In the genomic region with DNA sequence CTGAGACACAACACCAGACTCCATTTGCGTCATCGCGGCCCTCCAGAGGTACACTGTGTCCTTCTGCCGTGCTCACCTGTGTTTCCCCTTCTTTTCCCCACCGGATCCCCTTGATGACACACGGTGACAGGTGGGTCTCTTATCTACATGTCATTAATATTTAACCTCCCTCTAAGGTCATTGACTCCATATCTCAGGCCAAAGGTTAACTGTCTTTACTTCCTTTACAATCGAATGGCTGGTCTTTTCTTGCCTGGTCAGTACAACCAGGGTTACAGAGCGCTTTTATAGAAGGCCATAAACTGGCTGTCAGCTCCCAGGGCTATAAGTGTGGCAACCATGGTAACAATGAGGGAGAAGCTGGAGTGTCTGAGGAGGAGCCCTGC, we compare ENCODE assay signal across 26 mouse cellular contexts. TPM values are rescaled to one million over a fixed set of nuclear protein-coding genes. Genes with fewer than 3 reads are reported as not detected.
DNase-seq lines count a peak whose midpoint lies in the region; ATAC-seq and TF ChIP-seq lines count a peak whose summit lies in the region.
"Had no signal": no experiment of that assay in that cellular context is flagged by ENCODE, and none has a peak within 500 bp of the region (broad histone marks: within the 10 kb centered on the region; RNA-seq: fewer than 3 reads in every experiment).

No protein-coding gene starts in this region.

- no peaks in the 10 kb centered on the region for H3K27me3 ChIP-seq in intestine, embryonic 16.5 days (replicated peaks; ENCODE audit: control insufficient read depth, insufficient read depth, low read length)
- H3K27me3 ChIP-seq in liver, embryonic 12.5 days (replicated peaks), result 0 out of 2 replicates have a peak, but pooled peaks cover under 1% of the 10 kb centered on the region
- no peaks in the 10 kb centered on the region for H3K27me3 ChIP-seq in liver, postnatal 0 days (ENCODE audit: insufficient read depth, low read length)
- no peaks in the 10 kb centered on the region for H3K27me3 ChIP-seq in midbrain, embryonic 10.5 days (ENCODE audit: low read depth, poor library complexity, severe bottlenecking)
- H3K27me3 ChIP-seq: limb, embryonic 13.5 days; midbrain, embryonic 12.5 days had no signal

- H3K4me2 ChIP-seq in intestine, embryonic 16.5 days (ENCODE audit: low read depth, low read length), result peak overlapping the region; percentile 25; the same call in 1 of the 2 replicates
- no peak overlapping the region for H3K4me2 ChIP-seq in liver, embryonic 12.5 days
- 0 out of 2 replicates have a peak overlapping the region, but pooled peaks have one; percentile 15 for H3K4me2 ChIP-seq in liver, postnatal 0 days (ENCODE audit: low read depth, low read length)
- H3K4me2 ChIP-seq: limb, embryonic 13.5 days; lung, embryonic 14.5 days; midbrain, embryonic 12.5 days had no signal

- no peak for TF ChIP-seq CTCF in liver, postnatal 0 days (IDR thresholded peaks at IDR 0.05; ENCODE audit: low read depth)

- H3K4me1 ChIP-seq in intestine, embryonic 16.5 days (ENCODE audit: control insufficient read depth, insufficient read depth, low read length), result peaks cover 27% of the 10 kb centered on the region
- peaks cover 9% of the 10 kb centered on the region for H3K4me1 ChIP-seq in liver, embryonic 12.5 days
- no peaks in the 10 kb centered on the region; the same call in 1 of the 2 replicates for H3K4me1 ChIP-seq in liver, postnatal 0 days (ENCODE audit: insufficient read depth)
- no peaks in the 10 kb centered on the region for H3K4me1 ChIP-seq in midbrain, embryonic 10.5 days
- H3K4me1 ChIP-seq: limb, embryonic 13.5 days; midbrain, embryonic 12.5 days had no signal

- peak overlapping the region; percentile 95 for H3K27ac ChIP-seq in intestine, embryonic 16.5 days (ENCODE audit: low read length)
- H3K27ac ChIP-seq in liver, embryonic 12.5 days, result peak overlapping the region; percentile 57
- peak overlapping the region; percentile 83 for H3K27ac ChIP-seq in liver, postnatal 0 days (ENCODE audit: low read depth)
- no peak overlapping the region for H3K27ac ChIP-seq in midbrain, embryonic 10.5 days (replicated peaks)
- H3K27ac ChIP-seq: hindbrain, postnatal 0 days; limb, embryonic 13.5 days; midbrain, embryonic 12.5 days had no signal

- H3K9me3 ChIP-seq in intestine, embryonic 16.5 days (ENCODE audit: control insufficient read depth, low read length), result peaks cover 8% of the 10 kb centered on the region; the same call in 1 of the 2 replicates
- 0 out of 2 replicates have a peak, but pooled peaks cover 5% of the 10 kb centered on the region for H3K9me3 ChIP-seq in liver, embryonic 12.5 days (replicated peaks)
- no peaks in the 10 kb centered on the region for H3K9me3 ChIP-seq in liver, postnatal 0 days (ENCODE audit: low read length)
- H3K9me3 ChIP-seq in midbrain, embryonic 10.5 days (replicated peaks), result peaks cover 10% of the 10 kb centered on the region

- peak overlapping the region; percentile 45; the same call in 1 of the 2 replicates for H3K9ac ChIP-seq in intestine, embryonic 16.5 days (ENCODE audit: low read depth, low read length)
- no peak overlapping the region for H3K9ac ChIP-seq in liver, embryonic 12.5 days
- H3K9ac ChIP-seq in liver, postnatal 0 days (replicated peaks), result peak overlapping the region; percentile 30; the same call in 1 of the 2 replicates
- H3K9ac ChIP-seq: limb, embryonic 13.5 days; lung, embryonic 14.5 days; midbrain, embryonic 12.5 days had no signal

- peak; percentile 96 for ATAC-seq in intestine, embryonic 16.5 days
- ATAC-seq in liver, embryonic 12.5 days, result no peak
- ATAC-seq in liver, postnatal 0 days, result peak; percentile 96
- ATAC-seq: CD4-positive, CD25-positive, alpha-beta regulatory T cell, adult 4 months; forebrain, embryonic 16.5 days; hindbrain, postnatal 0 days had no signal

- TF ChIP-seq EP300 in liver, postnatal 0 days (IDR thresholded peaks at IDR 0.05; ENCODE audit: low read depth), result peak; percentile 81

- H3K36me3 ChIP-seq in intestine, embryonic 16.5 days (ENCODE audit: control insufficient read depth, insufficient read depth, low read length), result peaks cover 14% of the 10 kb centered on the region
- H3K36me3 ChIP-seq in liver, embryonic 12.5 days, result 0 out of 2 replicates have a peak, but pooled peaks cover 2% of the 10 kb centered on the region
- H3K36me3 ChIP-seq in liver, postnatal 0 days (replicated peaks; ENCODE audit: insufficient read depth, low read length), result no peaks in the 10 kb centered on the region
- no peaks in the 10 kb centered on the region for H3K36me3 ChIP-seq in midbrain, embryonic 10.5 days
- H3K36me3 ChIP-seq: limb, embryonic 13.5 days; midbrain, embryonic 12.5 days had no signal

- 38% methylated on average over 8 of the region's 8 CpGs for WGBS in intestine, embryonic 16.5 days
- WGBS in liver, embryonic 12.5 days (ENCODE audit: insufficient replicate concordance), result 62% methylated on average over 8 of the region's 8 CpGs
- WGBS in liver, postnatal 0 days (ENCODE audit: insufficient replicate concordance), result 55% methylated on average over 8 of the region's 8 CpGs
- WGBS in midbrain, embryonic 10.5 days, result 93% methylated on average over 8 of the region's 8 CpGs

- DNase-seq in liver, postnatal 0 days, result peak; percentile 53
- DNase-seq in yolk sac, embryonic 10.5 days (ENCODE audit: low spot score), result peak; percentile 80
- no peak for DNase-seq in retina, embryonic 14.5 days (ENCODE audit: low spot score)
- DNase-seq in right cerebral cortex, postnatal 10 days (ENCODE audit: low spot score in 2 of 2), result no peak
- no peak for DNase-seq in midbrain, embryonic 10.5 days (ENCODE audit: low spot score)
- DNase-seq: adrenal gland, postnatal 14 days; cerebellum, adult 11-12 months; cerebellum, adult 9-11 months; heart, postnatal 14 days; kidney, adult 18-20 months; kidney, postnatal 36 days; lung, embryonic 14.5 days; retina, postnatal 1 day; right cerebral cortex, postnatal 25 days had no signal

- no peak overlapping the region for H3K4me3 ChIP-seq in intestine, embryonic 16.5 days (ENCODE audit: low read length)
- H3K4me3 ChIP-seq in liver, embryonic 12.5 days, result no peak overlapping the region
- no peak overlapping the region for H3K4me3 ChIP-seq in liver, postnatal 0 days (ENCODE audit: low read depth, low read length)
- no peak overlapping the region for H3K4me3 ChIP-seq in midbrain, embryonic 10.5 days
- H3K4me3 ChIP-seq: erythroblast, embryonic 14.5 days; limb, embryonic 13.5 days; midbrain, embryonic 12.5 days had no signal

RNA-seq across cellular contexts. Expression of a gene that starts 6.7 kb away (rescaled TPM):
- polyA plus RNA-seq in intestine, embryonic 16.5 days (2015; fragmentation: Nextera tagmentation; extraction: Ambion mirVana), result 0.88 and 1.1 TPM in 2 replicates
- polyA plus RNA-seq in liver, embryonic 12.5 days (2016; fragmentation: Nextera tagmentation; extraction: Ambion mirVana), result 0.11 and 0.18 TPM in 2 replicates
- 0.02 and 0.11 TPM in 2 replicates for polyA plus RNA-seq in liver, postnatal 0 days (2015; fragmentation: Nextera tagmentation; extraction: Ambion mirVana)
- polyA plus RNA-seq in midbrain, embryonic 10.5 days (2016; fragmentation: Nextera tagmentation; extraction: Ambion mirVana), result 0.12 and 0.20 TPM in 2 replicates
- polyA plus RNA-seq: CD4-positive, CD25-positive, alpha-beta regulatory T cell, adult 4 months; erythroblast, embryonic 14.5 days; forebrain, embryonic 11.5 days; lung, embryonic 14.5 days had no signal

RNA-seq across cellular contexts. Expression of a gene that starts 24.8 kb away (rescaled TPM):
- 6.6 and 7.9 TPM in 2 replicates for polyA plus RNA-seq in intestine, embryonic 16.5 days (2015; fragmentation: Nextera tagmentation; extraction: Ambion mirVana)
- 0.19 and 0.37 TPM in 2 replicates for polyA plus RNA-seq in liver, embryonic 12.5 days (2016; fragmentation: Nextera tagmentation; extraction: Ambion mirVana)
- polyA plus RNA-seq in liver, postnatal 0 days (2015; fragmentation: Nextera tagmentation; extraction: Ambion mirVana), result 0.25 and 0.39 TPM in 2 replicates
- polyA plus RNA-seq in midbrain, embryonic 10.5 days (2016; fragmentation: Nextera tagmentation; extraction: Ambion mirVana), result not detected in 2 replicates
- polyA plus RNA-seq: CD4-positive, CD25-positive, alpha-beta regulatory T cell, adult 4 months; forebrain, embryonic 11.5 days; forebrain, embryonic 16.5 days; heart, embryonic 14.5 days; hindbrain, embryonic 11.5 days; hindbrain, postnatal 0 days; limb, embryonic 13.5 days; lung, embryonic 14.5 days; midbrain, embryonic 12.5 days; neural tube, embryonic 14.5 days had no signal

Comparison
In these comparisons a context has a peak if more than half of its experiments do, and no peak if none do; other contexts are left out.
1. DNase-seq: peak in liver, postnatal 0 days (single experiment) and yolk sac, embryonic 10.5 days (single experiment); none in retina, embryonic 14.5 days (single experiment), right cerebral cortex, postnatal 10 days (0 of 2) and midbrain, embryonic 10.5 days (single experiment).